Comparison of ENCODE assay signal across 12 mouse cellular contexts in the genomic region with DNA sequence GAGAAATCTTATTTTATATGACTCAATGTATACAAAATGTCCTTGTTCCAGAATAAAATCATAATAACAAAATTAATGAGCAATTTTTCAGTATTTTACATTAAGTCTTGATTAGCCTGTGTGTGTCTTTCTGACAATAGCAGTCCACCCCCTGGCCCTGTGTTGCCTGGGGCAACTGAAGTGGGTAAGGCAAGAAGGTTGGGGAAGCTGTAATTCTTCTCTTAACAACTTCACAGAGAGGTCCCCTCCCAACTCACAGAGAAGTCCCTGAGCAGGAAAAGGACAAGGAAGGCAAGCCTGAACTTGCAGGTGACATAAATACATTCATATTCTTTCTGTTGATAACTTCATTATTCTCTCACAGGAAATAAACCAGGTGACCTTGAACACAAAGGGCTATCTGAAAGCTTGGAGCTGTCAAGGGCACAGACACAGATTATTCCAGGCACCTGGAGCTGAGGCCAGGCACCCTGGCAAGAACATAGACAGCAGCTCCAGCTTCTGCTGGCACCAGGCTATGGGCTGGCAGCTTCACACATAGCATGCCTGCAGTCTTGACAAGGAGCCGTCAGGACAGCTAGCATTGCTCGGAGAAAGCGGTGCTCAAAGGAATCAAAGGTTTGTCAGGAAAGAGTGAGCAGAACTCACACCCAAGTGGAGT.
DNase-seq lines count a peak whose midpoint lies in the region; ATAC-seq and TF ChIP-seq lines count a peak whose summit lies in the region.
"Had no signal": no experiment of that assay in that cellular context is flagged by ENCODE, and none has a peak within 500 bp of the region (broad histone marks: within the 10 kb centered on the region; RNA-seq: fewer than 3 reads in every experiment).

No protein-coding gene starts in this region.

- peak; percentile 73 for ATAC-seq in heart, postnatal 0 days (ENCODE audit: insufficient read depth, low read depth)
- no peak for ATAC-seq in forebrain, embryonic 12.5 days (ENCODE audit: low FRiP score)

- H3K4me2 ChIP-seq in heart, postnatal 0 days (ENCODE audit: low read depth, low read length): no peak overlapping the region
- H3K4me2 ChIP-seq in forebrain, embryonic 12.5 days: no peak overlapping the region

- WGBS in heart, postnatal 0 days: 43% methylated on average over 3 of the region's 3 CpGs
- WGBS in forebrain, embryonic 12.5 days: 86% methylated on average over 3 of the region's 3 CpGs

- TF ChIP-seq EP300 in heart, postnatal 0 days (IDR thresholded peaks at IDR 0.05; ENCODE audit: low read depth): no peak

- H3K9me3 ChIP-seq in heart, postnatal 0 days (replicated peaks; ENCODE audit: control insufficient read depth, low read length): no peaks in the 10 kb centered on the region
- no peaks in the 10 kb centered on the region for H3K9me3 ChIP-seq in forebrain, embryonic 12.5 days

- no peak overlapping the region for H3K4me3 ChIP-seq in heart, postnatal 0 days (ENCODE audit: low read depth, low read length)
- no peak overlapping the region for H3K4me3 ChIP-seq in forebrain, embryonic 12.5 days (replicated peaks)

- peak overlapping the region; percentile 8; the same call in 1 of the 2 replicates for H3K27ac ChIP-seq in heart, postnatal 0 days (ENCODE audit: low read depth)
- no peak overlapping the region for H3K27ac ChIP-seq in forebrain, embryonic 12.5 days
- H3K27ac ChIP-seq: kidney, postnatal 0 days had no signal

- DNase-seq in adrenal gland, postnatal 36 days: peak; percentile 24 to 35
- no peak for DNase-seq in adrenal gland, adult 18-20 months (ENCODE audit: low spot score in 2 of 2)
- peak; percentile 34 for DNase-seq in kidney, postnatal 14 days
- no peak for DNase-seq in kidney, adult 9 months
- DNase-seq in cerebellum, adult 18-20 months: peak; percentile 70 to 75
- peak; percentile 26 for DNase-seq in heart, postnatal 0 days (ENCODE audit: low spot score)
- no peak for DNase-seq in layer of hippocampus, adult 11-12 months (ENCODE audit: low spot score)
- DNase-seq: lung, adult 2 months; spleen, adult 18-20 months had no signal

- no peaks in the 10 kb centered on the region for H3K36me3 ChIP-seq in heart, postnatal 0 days (replicated peaks; ENCODE audit: control insufficient read depth, insufficient read depth, low read length)
- H3K36me3 ChIP-seq in forebrain, embryonic 12.5 days (replicated peaks): no peaks in the 10 kb centered on the region
- H3K36me3 ChIP-seq: G1E had no signal

- no peak for TF ChIP-seq CTCF in heart, postnatal 0 days (IDR thresholded peaks at IDR 0.05; ENCODE audit: low read depth)

- no peak overlapping the region for H3K9ac ChIP-seq in heart, postnatal 0 days (replicated peaks; ENCODE audit: low read depth, low read length)
- no peak overlapping the region for H3K9ac ChIP-seq in forebrain, embryonic 12.5 days

- H3K27me3 ChIP-seq in heart, postnatal 0 days (ENCODE audit: control insufficient read depth, insufficient read depth, low read length): no peaks in the 10 kb centered on the region
- no peaks in the 10 kb centered on the region for H3K27me3 ChIP-seq in forebrain, embryonic 12.5 days

- peaks cover 14% of the 10 kb centered on the region; the same call in 1 of the 2 replicates for H3K4me1 ChIP-seq in heart, postnatal 0 days (ENCODE audit: control insufficient read depth, insufficient read depth)
- H3K4me1 ChIP-seq in forebrain, embryonic 12.5 days: peaks cover 19% of the 10 kb centered on the region

Comparison
In these comparisons a context has a peak if more than half of its experiments do, and no peak if none do; other contexts are left out.
1. DNase-seq: peak in adrenal gland, postnatal 36 days (2 of 2), kidney, postnatal 14 days (single experiment), cerebellum, adult 18-20 months (2 of 2) and heart, postnatal 0 days (single experiment); none in adrenal gland, adult 18-20 months (0 of 2), kidney, adult 9 months (single experiment) and layer of hippocampus, adult 11-12 months (single experiment).